Mouse (Mus musculus): ENCODE data around the gene Irgq. TPM values are rescaled to one million over a fixed set of nuclear protein-coding genes. Genes with fewer than 3 reads are reported as not detected.

Gene Irgq
- polyA plus RNA-seq (2012; rRNA removed; ENCODE audit: low replicate concordance), result 19.3 and 22.6 TPM in 2 replicates

DNA sequence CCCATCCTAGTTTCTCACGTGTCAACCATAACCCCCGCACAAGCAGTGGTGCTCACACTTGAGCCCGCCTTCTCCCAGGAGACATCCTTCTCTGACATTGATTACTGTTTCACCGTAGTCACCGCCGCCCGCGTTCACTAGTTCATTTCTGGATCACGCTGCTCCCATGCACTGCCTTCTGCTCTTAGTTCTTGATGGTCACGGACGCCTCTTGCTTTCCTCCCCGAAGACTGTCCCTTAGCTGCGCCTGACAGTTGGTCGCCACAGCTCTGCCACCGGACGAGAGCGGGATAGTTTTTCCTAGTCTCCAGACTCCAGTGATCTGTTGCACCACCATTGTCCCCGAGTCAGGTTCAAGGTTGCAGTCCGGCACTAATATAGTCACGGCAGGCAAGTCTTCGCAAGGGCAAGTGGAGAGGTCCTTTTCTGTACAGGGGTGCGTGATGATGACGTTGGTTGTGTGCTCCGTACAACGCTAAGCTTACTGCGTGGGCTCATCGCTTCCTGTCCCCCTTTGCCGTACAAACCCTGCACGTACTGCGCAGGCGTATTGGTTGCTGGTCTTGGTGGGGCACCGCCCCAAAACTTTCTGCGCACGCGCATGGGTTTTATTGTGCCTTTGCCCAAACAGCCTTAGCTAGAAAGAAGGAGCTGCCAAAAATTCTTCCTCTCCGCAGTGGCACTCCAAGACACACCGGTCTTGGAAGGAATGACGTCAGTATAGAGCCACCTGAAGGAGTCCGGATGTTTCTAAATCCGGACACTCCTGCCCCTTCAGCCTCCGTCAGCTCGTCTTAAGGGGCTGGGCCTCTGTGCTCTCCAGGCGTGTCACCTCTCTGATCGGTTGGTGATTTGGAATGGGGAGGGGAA is at the start of gene Irgq:
Gene Irgq (plus strand): TSS at position 628 of the 870 bp plus-strand sequence.

DNA sequence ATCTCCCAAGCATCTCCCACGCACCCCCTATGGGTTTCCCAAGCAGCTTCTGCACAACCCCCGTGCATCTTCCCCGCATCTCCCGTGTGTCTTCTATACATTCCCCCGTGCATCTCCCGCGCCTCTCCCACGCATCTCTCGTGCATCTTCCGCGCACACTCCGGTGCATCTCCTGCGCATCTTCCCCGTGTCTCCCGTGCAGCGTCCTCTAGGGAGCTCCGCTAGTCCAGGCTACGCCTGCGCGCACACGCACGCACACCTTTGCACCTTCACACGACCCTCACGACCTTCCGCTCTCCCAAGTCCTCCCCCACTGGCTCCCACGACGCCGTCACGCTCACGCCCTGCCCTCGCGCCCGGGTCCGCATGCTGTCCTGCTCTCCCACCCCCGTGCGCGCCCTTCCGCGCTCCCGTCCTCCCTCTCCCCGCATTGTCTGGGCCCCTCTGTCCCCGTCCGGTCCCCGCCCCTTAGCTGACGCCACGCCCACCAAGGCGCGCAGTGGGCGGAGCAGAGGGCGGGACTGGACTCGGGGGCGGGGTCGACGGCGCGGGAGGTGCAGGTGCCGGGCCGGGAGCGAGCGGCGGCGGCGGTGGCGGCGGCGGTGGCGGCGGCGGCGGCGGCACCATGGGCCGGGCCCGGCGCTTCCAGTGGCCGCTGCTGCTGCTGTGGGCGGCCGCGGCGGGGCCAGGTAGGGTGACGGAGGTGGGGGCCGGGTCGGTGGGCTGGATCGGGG is 48.8 kb upstream of the Irgq start, which contains the start of gene Cadm4:
Gene Cadm4 (plus strand): TSS at position 550 of the 734 bp plus-strand sequence.

DNA sequence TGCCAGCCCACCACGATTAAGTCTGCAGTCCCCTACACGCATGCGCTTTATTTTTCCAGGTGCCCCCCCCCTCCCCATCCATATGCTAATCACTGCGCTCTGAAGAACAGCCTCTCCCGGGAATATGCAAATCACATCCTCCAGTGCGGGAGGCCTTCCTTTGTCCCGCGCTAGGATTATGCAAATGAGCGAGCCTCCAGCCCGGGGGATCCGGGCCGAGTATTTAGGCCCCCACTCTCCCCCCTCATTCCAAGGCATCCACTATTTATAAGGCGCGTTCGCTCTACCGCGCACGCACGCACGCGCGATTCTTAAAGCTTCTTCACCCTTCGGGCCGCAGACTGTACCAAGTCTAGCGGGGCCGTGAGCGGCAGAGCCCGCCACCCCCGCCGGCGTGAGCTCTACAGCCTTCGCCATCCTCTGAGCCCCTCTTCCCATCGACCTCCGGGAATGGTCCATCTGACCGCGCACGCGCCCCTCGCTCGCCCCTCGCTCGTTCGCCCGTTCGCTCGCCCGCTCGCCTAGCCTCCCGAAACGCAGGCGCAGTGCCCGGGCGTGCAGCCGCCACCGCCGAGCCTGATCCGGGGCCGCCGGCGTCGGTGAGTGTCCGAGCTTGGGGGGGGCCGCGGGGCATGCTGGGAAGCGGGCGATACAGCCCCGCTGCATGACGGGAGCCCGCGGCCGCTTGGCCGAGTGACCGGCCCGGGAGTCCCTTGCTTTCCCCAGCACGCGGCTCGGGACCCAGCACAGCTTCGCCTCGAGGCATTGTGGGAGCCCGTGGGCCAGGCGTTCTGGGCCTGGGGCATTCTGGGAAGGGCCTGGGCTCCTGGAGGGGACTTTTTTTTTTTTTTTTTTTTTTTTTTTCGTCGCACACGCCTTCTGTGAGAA is 23.4 kb upstream of the Irgq start, which contains the start of gene Zfp428:
Gene Zfp428 (plus strand): TSS at position 169 of the 888 bp plus-strand sequence.

DNA sequence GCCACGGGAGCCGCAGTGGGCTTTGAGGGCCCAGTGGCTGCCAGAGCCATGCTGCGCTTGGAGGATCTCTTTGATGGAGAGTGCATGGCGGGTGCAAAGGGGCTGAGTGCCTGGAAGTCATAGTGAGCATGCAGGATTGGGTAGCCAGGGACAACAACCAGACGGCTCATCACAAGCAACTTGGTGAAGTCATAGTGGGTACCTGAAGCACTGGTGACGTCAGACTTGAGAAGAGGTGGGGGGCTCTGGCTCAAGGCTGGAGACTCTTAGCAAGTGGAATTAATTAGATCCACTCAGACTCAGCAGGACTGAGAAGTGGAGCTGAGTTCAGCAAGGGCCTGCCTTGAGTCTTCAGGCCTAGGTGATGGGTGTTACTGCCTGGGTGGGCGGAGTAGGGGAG is 18.1 kb upstream of the Irgq start, which contains the start of gene AC161166.1:
Gene AC161166.1 (minus strand): TSS at position 101 of the 400 bp plus-strand sequence.

DNA sequence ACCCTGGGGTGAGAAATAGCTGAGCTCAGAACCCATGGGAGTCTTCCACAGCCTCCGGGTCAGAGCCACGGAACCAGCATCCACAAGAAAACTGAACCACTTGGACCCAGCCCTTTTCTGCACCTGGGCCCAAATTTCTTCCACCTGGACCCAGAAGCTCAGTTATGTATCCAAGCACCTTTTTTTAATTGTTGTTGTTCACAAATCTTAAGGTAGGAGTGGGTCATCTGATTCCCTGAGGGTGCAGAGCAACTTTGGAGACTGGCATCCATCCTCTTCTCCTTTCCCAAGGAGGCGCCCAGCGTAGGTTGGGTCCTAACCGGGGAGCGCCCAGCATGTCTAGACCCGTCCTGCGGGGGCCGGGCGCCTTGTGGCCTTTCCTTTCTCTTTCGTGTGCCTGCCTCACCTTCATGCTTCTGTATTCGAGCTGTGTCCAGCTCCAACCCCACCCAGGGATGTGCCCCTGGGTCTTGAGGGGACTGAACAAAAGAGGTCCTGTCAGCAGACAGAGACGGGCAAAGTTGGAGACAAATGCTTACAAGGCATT is 15.7 kb downstream of the Irgq start, which contains the start of the genes Pinlyp and Xrcc1:
Gene Pinlyp (minus strand): TSS at position 51 of the 547 bp plus-strand sequence.
Gene Xrcc1 (plus strand): TSS at position 222 of the 547 bp plus-strand sequence.

DNA sequence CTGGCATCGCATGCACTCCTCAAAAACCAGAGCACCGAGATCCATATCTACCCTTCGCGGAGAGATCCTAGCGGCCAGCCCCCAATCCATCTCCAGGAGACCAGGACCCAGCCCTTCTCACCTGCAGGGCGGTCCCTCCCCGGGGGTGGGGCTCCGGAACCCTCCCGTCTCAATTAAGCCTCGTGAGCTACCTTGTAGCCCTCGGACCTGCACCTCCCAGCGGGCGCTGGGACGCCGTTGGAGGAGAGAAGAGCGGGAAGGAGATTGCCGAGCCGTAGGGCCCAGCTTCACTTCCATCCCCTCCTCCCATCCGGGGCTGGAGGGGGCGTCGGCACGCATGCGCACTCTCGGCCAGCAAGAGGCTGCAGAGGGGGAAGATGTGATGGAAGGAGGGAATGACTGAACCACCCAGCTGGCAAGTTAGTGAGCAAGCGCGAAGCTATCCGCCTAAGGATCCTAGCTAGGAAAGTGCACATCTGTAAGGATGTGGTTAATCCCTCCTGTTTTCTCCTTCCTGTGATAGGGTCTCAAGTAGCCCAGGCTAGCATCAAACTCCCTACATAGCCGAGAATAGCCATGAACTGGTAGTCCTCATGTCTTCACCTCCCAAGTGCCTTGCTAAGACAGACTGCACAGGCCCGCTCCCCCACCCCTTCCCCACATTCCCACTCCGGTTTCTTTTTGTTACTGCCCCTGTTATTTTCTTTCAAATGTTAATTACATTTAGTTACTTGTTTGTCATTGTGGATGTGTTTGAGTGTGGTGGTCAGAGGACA is 57.0 kb downstream of the Irgq start, which contains the start of the genes Ethe1 and Zfp575:
Gene Ethe1 (plus strand): TSS at position 214 of the 776 bp plus-strand sequence.
Gene Zfp575 (minus strand): TSS at position 312 of the 776 bp plus-strand sequence.

Other genes with a start within 250 kb of the Irgq start
- 6.1 and 13.2 TPM in 2 replicates for gene Zfp61, start 229.5 kb upstream of the Irgq start, polyA plus RNA-seq (2012; rRNA removed; ENCODE audit: low replicate concordance)
- 6.6 and 10.0 TPM in 2 replicates for gene Zfp94, start 214.0 kb upstream of the Irgq start, polyA plus RNA-seq (2012; rRNA removed; ENCODE audit: low replicate concordance)
- gene Tescl, start 196.8 kb upstream of the Irgq start, polyA plus RNA-seq (2012; rRNA removed; ENCODE audit: low replicate concordance), result not detected in 2 replicates
- not detected in 2 replicates for gene Lypd5, start 181.5 kb upstream of the Irgq start, polyA plus RNA-seq (2012; rRNA removed; ENCODE audit: low replicate concordance)
- 8.2 and 11.7 TPM in 2 replicates for gene Kcnn4, start 160.4 kb upstream of the Irgq start, polyA plus RNA-seq (2012; rRNA removed; ENCODE audit: low replicate concordance)
- gene Smg9, start 131.1 kb upstream of the Irgq start, polyA plus RNA-seq (2012; rRNA removed; ENCODE audit: low replicate concordance), result 41.9 and 55.8 TPM in 2 replicates
- gene Irgc1, start 78.4 kb upstream of the Irgq start, polyA plus RNA-seq (2012; rRNA removed; ENCODE audit: low replicate concordance), result 0.09 TPM in 1 of 2 replicates, not detected in the other
- gene Plaur, start 68.2 kb upstream of the Irgq start, polyA plus RNA-seq (2012; rRNA removed; ENCODE audit: low replicate concordance), result 13.8 and 14.6 TPM in 2 replicates
- 4.5 and 10.2 TPM in 2 replicates for gene Cadm4, start 48.7 kb upstream of the Irgq start, polyA plus RNA-seq (2012; rRNA removed; ENCODE audit: low replicate concordance)
- 2.7 and 20.4 TPM in 2 replicates for gene Zfp428, start 23.7 kb upstream of the Irgq start, polyA plus RNA-seq (2012; rRNA removed; ENCODE audit: low replicate concordance)
- gene AC161166.1, start 18.2 kb upstream of the Irgq start, polyA plus RNA-seq (2012; rRNA removed; ENCODE audit: low replicate concordance), result not detected in 2 replicates
- gene Pinlyp, start 15.4 kb downstream of the Irgq start, polyA plus RNA-seq (2012; rRNA removed; ENCODE audit: low replicate concordance), result 0.15 TPM in 1 of 2 replicates, not detected in the other
- 38.3 and 65.9 TPM in 2 replicates for gene Xrcc1, start 15.6 kb downstream of the Irgq start, polyA plus RNA-seq (2012; rRNA removed; ENCODE audit: low replicate concordance)
- gene Ethe1, start 56.9 kb downstream of the Irgq start, polyA plus RNA-seq (2012; rRNA removed; ENCODE audit: low replicate concordance), result 16.2 and 42.4 TPM in 2 replicates
- gene Zfp575, start 57.0 kb downstream of the Irgq start, polyA plus RNA-seq (2012; rRNA removed; ENCODE audit: low replicate concordance), result 0.23 and 1.2 TPM in 2 replicates
- gene Phldb3, start 80.1 kb downstream of the Irgq start, polyA plus RNA-seq (2012; rRNA removed; ENCODE audit: low replicate concordance), result 0.92 and 2.6 TPM in 2 replicates
- gene Lypd3, start 105.9 kb downstream of the Irgq start, polyA plus RNA-seq (2012; rRNA removed; ENCODE audit: low replicate concordance), result 0.07 and 0.81 TPM in 2 replicates
- gene Tex101, start 146.0 kb downstream of the Irgq start, polyA plus RNA-seq (2012; rRNA removed; ENCODE audit: low replicate concordance), result not detected in 2 replicates
- not detected in 2 replicates for gene BC049730, start 178.6 kb downstream of the Irgq start, polyA plus RNA-seq (2012; rRNA removed; ENCODE audit: low replicate concordance)
- gene Gm4763, start 196.2 kb downstream of the Irgq start, polyA plus RNA-seq (2012; rRNA removed; ENCODE audit: low replicate concordance), result not detected in 2 replicates
- gene Cd177, start 229.6 kb downstream of the Irgq start, polyA plus RNA-seq (2012; rRNA removed; ENCODE audit: low replicate concordance), result 0.10 and 0.41 TPM in 2 replicates
- 0.72 and 2.0 TPM in 2 replicates for gene Ceacam10, start 246.5 kb downstream of the Irgq start, polyA plus RNA-seq (2012; rRNA removed; ENCODE audit: low replicate concordance)

Data from subcutaneous adipose tissue, adult 2 months (tissue).